Comparison of ENCODE assay signal across 9 mouse cellular contexts in genomic region chr1:58961152-58961893, GRCm38 (mm10). TPM values are rescaled to one million over a fixed set of nuclear protein-coding genes. Genes with fewer than 3 reads are reported as not detected.
A peak's percentile ranks its signal among the peaks of the same experiment; 100 is the strongest.
DNase-seq lines count a peak whose midpoint lies in the region; ATAC-seq and TF ChIP-seq lines count a peak whose summit lies in the region.
"Had no signal": no experiment of that assay in that cellular context is flagged by ENCODE, and none has a peak within 500 bp of the region (broad histone marks: within the 10 kb centered on the region; RNA-seq: fewer than 3 reads in every experiment).

No protein-coding gene starts in this region.

- ATAC-seq in heart, embryonic 13.5 days (ENCODE audit: extremely low read depth, insufficient number of reproducible peaks, low FRiP score, low TSS enrichment) = no peak
- ATAC-seq in heart, embryonic 16.5 days (replicated peaks; ENCODE audit: extremely low read depth, insufficient read depth, low FRiP score) = 0 out of 2 replicates have a peak, but pooled peaks have one; percentile 37
- no peak for ATAC-seq in liver, embryonic 15.5 days (ENCODE audit: insufficient read depth)

- no peaks in the 10 kb centered on the region; the same call in 1 of the 2 replicates for H3K36me3 ChIP-seq in heart, embryonic 13.5 days
- no peaks in the 10 kb centered on the region for H3K36me3 ChIP-seq in heart, embryonic 16.5 days (ENCODE audit: control insufficient read depth, insufficient read depth)
- H3K36me3 ChIP-seq in liver, embryonic 15.5 days (replicated peaks) = peaks cover 24% of the 10 kb centered on the region

- peak overlapping the region; percentile 29; the same call in 1 of the 2 replicates for H3K4me2 ChIP-seq in heart, embryonic 13.5 days
- no peak overlapping the region for H3K4me2 ChIP-seq in heart, embryonic 16.5 days (ENCODE audit: low read depth, low read length)
- H3K4me2 ChIP-seq in liver, embryonic 15.5 days = peak overlapping the region; percentile 63

- peaks cover 86% of the 10 kb centered on the region for H3K4me1 ChIP-seq in heart, embryonic 13.5 days
- peaks cover 10% of the 10 kb centered on the region for H3K4me1 ChIP-seq in bone marrow, adult 2 months (ENCODE audit: control insufficient read depth, insufficient read depth, low read length)
- H3K4me1 ChIP-seq in heart, embryonic 16.5 days (ENCODE audit: control insufficient read depth, insufficient read depth, low read length) = peaks cover 45% of the 10 kb centered on the region
- H3K4me1 ChIP-seq in liver, embryonic 15.5 days (replicated peaks) = peaks cover 94% of the 10 kb centered on the region

- intact Hi-C loops in left cerebral cortex, postnatal 10 days (cut with DNase I) = no loop called here

- no peak overlapping the region for H3K4me3 ChIP-seq in heart, embryonic 13.5 days
- H3K4me3 ChIP-seq in bone marrow, adult 2 months (replicated peaks; ENCODE audit: control insufficient read depth, low read depth, low read length) = peak overlapping the region; percentile 36
- no peak overlapping the region for H3K4me3 ChIP-seq in heart, embryonic 16.5 days (ENCODE audit: low read length)
- peak overlapping the region; percentile 33 for H3K4me3 ChIP-seq in liver, embryonic 15.5 days (replicated peaks)

- no peaks in the 10 kb centered on the region for H3K9me3 ChIP-seq in heart, embryonic 13.5 days
- no peaks in the 10 kb centered on the region for H3K9me3 ChIP-seq in heart, embryonic 16.5 days (replicated peaks; ENCODE audit: control insufficient read depth, low read length)
- H3K9me3 ChIP-seq in liver, embryonic 15.5 days (replicated peaks) = no peaks in the 10 kb centered on the region

- DNase-seq in heart, adult 9 months (ENCODE audit: low spot score in 2 of 2) = no peak
- DNase-seq in B cell, adult 2 months = no peak
- DNase-seq in left cerebral cortex, postnatal 10 days (ENCODE audit: extremely low spot score in 1 of 2, low spot score in 2 of 2) = no peak
- no peak for DNase-seq in layer of hippocampus, postnatal 36 days
- DNase-seq: adrenal gland, postnatal 14 days had no signal

- peak overlapping the region; percentile 45 for H3K27ac ChIP-seq in heart, embryonic 13.5 days (replicated peaks)
- peak overlapping the region; percentile 44; the same call in 1 of the 2 replicates for H3K27ac ChIP-seq in bone marrow, adult 2 months (ENCODE audit: control insufficient read depth, insufficient read depth, low read depth, low read length, poor library complexity)
- H3K27ac ChIP-seq in heart, embryonic 16.5 days (ENCODE audit: low read length) = 0 out of 2 replicates have a peak overlapping the region, but pooled peaks have one; percentile 25
- peak overlapping the region; percentile 98 for H3K27ac ChIP-seq in liver, embryonic 15.5 days (replicated peaks)

- H3K9ac ChIP-seq in heart, embryonic 13.5 days = peak overlapping the region; percentile 52
- H3K9ac ChIP-seq in heart, embryonic 16.5 days (ENCODE audit: low read length) = no peak overlapping the region
- H3K9ac ChIP-seq in liver, embryonic 15.5 days = peak overlapping the region; percentile 46; the same call in 1 of the 2 replicates

- H3K27me3 ChIP-seq in heart, embryonic 13.5 days (replicated peaks) = no peaks in the 10 kb centered on the region
- H3K27me3 ChIP-seq in heart, embryonic 16.5 days (ENCODE audit: control insufficient read depth, insufficient read depth, low read length) = no peaks in the 10 kb centered on the region
- H3K27me3 ChIP-seq in liver, embryonic 15.5 days = no peaks in the 10 kb centered on the region

- no peak for TF ChIP-seq CTCF in bone marrow, adult 2 months (IDR thresholded peaks at IDR 0.05; ENCODE audit: control insufficient read depth, insufficient read depth, low read length)

- 47% methylated on average over 12 of the region's 12 CpGs for WGBS in heart, embryonic 13.5 days
- WGBS in bone marrow, adult 2 months = 57% methylated on average over 12 of the region's 12 CpGs
- 44% methylated on average over 12 of the region's 12 CpGs for WGBS in heart, embryonic 16.5 days
- 57% methylated on average over 12 of the region's 12 CpGs for WGBS in liver, embryonic 15.5 days (ENCODE audit: insufficient replicate concordance)

- TF ChIP-seq POLR2A in bone marrow, adult 2 months (IDR thresholded peaks at IDR 0.05; ENCODE audit: borderline replicate concordance, control insufficient read depth, low read depth, low read length) = no peak

RNA-seq across cellular contexts. Expression of gene Trak2, which starts 11.9 kb away (rescaled TPM):
- 24.9 and 25.4 TPM in 2 replicates for polyA plus RNA-seq in heart, embryonic 13.5 days (2015; fragmentation: Nextera tagmentation; extraction: Ambion mirVana)
- polyA plus RNA-seq in bone marrow, adult 2 months (2011; ENCODE audit: insufficient read depth, insufficient read length, low replicate concordance, missing spikeins) = 87.3 and 99.9 TPM in 2 replicates
- 29.5 and 37.2 TPM in 2 replicates for polyA plus RNA-seq in heart, embryonic 16.5 days (2015; fragmentation: Nextera tagmentation; extraction: Ambion mirVana)
- 53.1 and 57.4 TPM in 2 replicates for polyA plus RNA-seq in liver, embryonic 15.5 days (2015; fragmentation: Nextera tagmentation; extraction: Ambion mirVana)
- total RNA-seq in left cerebral cortex, postnatal 10 days (2021) = 100 to 1,000 TPM; 145 to 154 TPM
- 100 to 1,000 TPM; 167 to 173 TPM for total RNA-seq in layer of hippocampus, postnatal 36 days (2021)

RNA-seq across cellular contexts. Expression of gene Stradb, which starts 12.0 kb away (rescaled TPM):
- 24.1 and 27.4 TPM in 2 replicates for polyA plus RNA-seq in heart, embryonic 13.5 days (2015; fragmentation: Nextera tagmentation; extraction: Ambion mirVana)
- polyA plus RNA-seq in bone marrow, adult 2 months (2011; ENCODE audit: insufficient read depth, insufficient read length, low replicate concordance, missing spikeins) = 36.5 and 64.4 TPM in 2 replicates
- 25.9 and 26.1 TPM in 2 replicates for polyA plus RNA-seq in heart, embryonic 16.5 days (2015; fragmentation: Nextera tagmentation; extraction: Ambion mirVana)
- 48.9 and 51.7 TPM in 2 replicates for polyA plus RNA-seq in liver, embryonic 15.5 days (2015; fragmentation: Nextera tagmentation; extraction: Ambion mirVana)
- total RNA-seq in left cerebral cortex, postnatal 10 days (2021) = 10 to 100 TPM; 78.9 to 89.0 TPM
- total RNA-seq in layer of hippocampus, postnatal 36 days (2021) = 10 to 100 TPM; 39.3 to 41.1 TPM

Comparison
In these comparisons a context has a peak if more than half of its experiments do, and no peak if none do; other contexts are left out.
1. H3K27ac ChIP-seq: peak in every context shown above with its lines; median percentile 98 in liver, embryonic 15.5 days; 45 in heart, embryonic 13.5 days; 44 in bone marrow, adult 2 months; 25 in heart, embryonic 16.5 days.
2. H3K4me3 ChIP-seq: peak in bone marrow, adult 2 months (single experiment) and liver, embryonic 15.5 days (single experiment); none in heart, embryonic 13.5 days (single experiment) and heart, embryonic 16.5 days (single experiment).